Comparison of ENCODE assay signal across 20 mouse cellular contexts in genomic region chr8:92815661-92816060, GRCm38 (mm10). TPM values are rescaled to one million over a fixed set of nuclear protein-coding genes. Genes with fewer than 3 reads are reported as not detected.
"Had no signal": no experiment of that assay in that cellular context is flagged by ENCODE, and none has a peak within 500 bp of the region (broad histone marks: within the 10 kb centered on the region; RNA-seq: fewer than 3 reads in every experiment).

No protein-coding gene starts in this region.

- H3K9me3 ChIP-seq: liver, embryonic 15.5 days; lung, embryonic 15.5 days; midbrain, embryonic 12.5 days; neural tube, embryonic 12.5 days; stomach, embryonic 15.5 days had no signal

- H3K9ac ChIP-seq: liver, embryonic 15.5 days; liver, postnatal 0 days; lung, embryonic 15.5 days; midbrain, embryonic 12.5 days; neural tube, embryonic 12.5 days; stomach, embryonic 15.5 days had no signal

- H3K4me3 ChIP-seq: liver, embryonic 15.5 days; lung, embryonic 15.5 days; megakaryocyte, embryonic 14.5 days; midbrain, embryonic 12.5 days; neural tube, embryonic 12.5 days; stomach, embryonic 15.5 days had no signal

- H3K27ac ChIP-seq: liver, embryonic 15.5 days; lung, embryonic 15.5 days; macrophage; midbrain, embryonic 12.5 days; neural tube, embryonic 12.5 days; stomach, embryonic 15.5 days; stomach, postnatal 0 days had no signal

- H3K36me3 ChIP-seq: liver, embryonic 15.5 days; lung, embryonic 15.5 days; midbrain, embryonic 12.5 days; neural tube, embryonic 12.5 days; stomach, embryonic 15.5 days had no signal

- H3K4me2 ChIP-seq: liver, embryonic 15.5 days; lung, embryonic 15.5 days; midbrain, embryonic 12.5 days; neural tube, embryonic 12.5 days; stomach, embryonic 15.5 days had no signal

- DNase-seq: liver, postnatal 0 days; lung, adult 2 months; lung, postnatal 14 days; lung, postnatal 36 days; midbrain, embryonic 14.5 days; right cerebral cortex, postnatal 14 days; thymus, adult 2 months; thymus, postnatal 25 days; thymus, postnatal 4 days had no signal

- H3K27me3 ChIP-seq: liver, embryonic 15.5 days; megakaryocyte, embryonic 14.5 days; midbrain, embryonic 12.5 days; neural tube, embryonic 12.5 days had no signal

- H3K4me1 ChIP-seq: liver, embryonic 15.5 days; lung, embryonic 15.5 days; megakaryocyte, embryonic 14.5 days; midbrain, embryonic 12.5 days; neural tube, embryonic 12.5 days had no signal

- ATAC-seq: liver, postnatal 0 days; lung, postnatal 0 days had no signal

RNA-seq across cellular contexts. Expression of gene Mmp2, which starts 11.4 kb away (rescaled TPM):
- total RNA-seq: monocyte, adult 5-6 weeks; neutrophil, adult 5-6 weeks had no signal
